Mouse (Mus musculus) heart, embryonic 11.5 days (tissue): Measurements from ENCODE around the gene Gm525. TPM values are rescaled to one million over a fixed set of nuclear protein-coding genes. Genes with fewer than 3 reads are reported as not detected.
"Not testable (repeated sequence)": the region's sequence is repeated elsewhere in the genome, so short reads cannot be mapped to it uniquely, and the experiment has no call there.

Source experiments
- ATAC-seq: fragments of 200-750 bp; cut with Nextera tagmentation; replicated peaks from 2 replicates; pipeline ENCODE4 v1.8.0; 2017; ENCODE audit warnings: moderate library complexity; ENCODE audit not compliant: insufficient number of reproducible peaks, low FRiP score, low TSS enrichment
- H3K27ac ChIP-seq: fragments of 300-500 bp; sonication (generic); 2 replicates; pipeline ENCODE4 v1.5.1; 2014; ENCODE audit warnings: mild to moderate bottlenecking, low read depth, low read length
- H3K27me3 ChIP-seq: fragments of 300-500 bp; sonication (generic); 2 replicates; pipeline ENCODE4 v1.6.1; 2014; ENCODE audit warnings: mild to moderate bottlenecking, low read length, mixed read lengths; ENCODE audit not compliant: control insufficient read depth, insufficient read depth
- H3K36me3 ChIP-seq: fragments of 300-500 bp; sonication (generic); 2 replicates; pipeline ENCODE4 v1.6.1; 2014; ENCODE audit warnings: mild to moderate bottlenecking, low read length, moderate library complexity, mixed read lengths; ENCODE audit not compliant: control insufficient read depth, insufficient read depth
- H3K4me1 ChIP-seq: fragments of 300-500 bp; sonication (generic); 2 replicates; pipeline ENCODE4 v1.6.1; 2014; ENCODE audit warnings: low read length; ENCODE audit not compliant: control insufficient read depth, insufficient read depth
- H3K4me2 ChIP-seq: fragments of 300-500 bp; sonication (generic); 2 replicates; pipeline ENCODE4 v1.6.1; 2014; ENCODE audit warnings: mild to moderate bottlenecking, moderate library complexity
- H3K4me3 ChIP-seq: fragments of 300-500 bp; sonication (generic); 2 replicates; pipeline ENCODE4 v1.5.1; 2014; ENCODE audit warnings: low read depth, low read length
- H3K9ac ChIP-seq: fragments of 300-500 bp; sonication (generic); 2 replicates; pipeline ENCODE4 v1.6.1; 2014; ENCODE audit warnings: mild to moderate bottlenecking, low read depth, low read length, moderate library complexity
- H3K9me3 ChIP-seq: fragments of 300-500 bp; sonication (generic); replicated peaks from 2 replicates; pipeline ENCODE4 v1.6.1; 2016; ENCODE audit warnings: low read length; ENCODE audit not compliant: control insufficient read depth
- WGBS: fragments of 180-500 bp; shearing (Covaris S2); extraction: QIAGEN DNeasy Blood & Tissue Kit; methylation state at CpG from one replicate; pipeline ENCODE4 v1.1.7; 2014; ENCODE audit not compliant: insufficient replicate concordance; 5-methylcytosine and 5-hydroxymethylcytosine counted together
- polyA plus RNA-seq: library from polyadenylated mRNA; unstranded; fragments of >200 nt; fragmentation: Nextera tagmentation; extraction: Ambion mirVana; gene quantifications from 2 replicates; pipeline ENCODE4 v1.2.1, GENCODE M21; 2014

Gene Gm525
- polyA plus RNA-seq, 1 experiment from 2014 or later = not detected

- Histone ChIP-seq H3K4me1 (no peaks in the 10 kb centered on the region), H3K36me3 (peaks cover 4% of the 10 kb centered on the region; the same call in 1 of the 2 replicates), H3K9ac (no peak overlapping the region), H3K27ac (no peak overlapping the region), H3K4me2 (no peak overlapping the region), H3K4me3 (no peak overlapping the region), H3K27me3 (no peaks in the 10 kb centered on the region), H3K9me3 (no peaks in the 10 kb centered on the region)
- WGBS = 78% methylated on average over 3 of the region's 3 CpGs
- ATAC-seq = no peak
Observed at GRCm38 (mm10) chr11:89035552-89035951, 38.1 kb upstream of the Gm525 start.

GRCm38 (mm10) chr11:89038496-89038895 lies 35.1 kb upstream of the Gm525 start:
- 91% methylated on average over 6 of the region's 6 CpGs for WGBS
- H3K36me3 ChIP-seq = peaks cover 12% of the 10 kb centered on the region; the same call in 1 of the 2 replicates

GRCm38 (mm10) chr11:89039325-89039724 lies 34.3 kb upstream of the Gm525 start:
- 24% methylated on average over 3 of the region's 3 CpGs for whole genome bisulfite sequencing
- Histone ChIP-seq H3K9ac (no peak overlapping the region), H3K4me3 (no peak overlapping the region), H3K9me3 (no peaks in the 10 kb centered on the region), H3K4me2 (no peak overlapping the region), H3K27me3 (no peaks in the 10 kb centered on the region), H3K36me3 (peaks cover 12% of the 10 kb centered on the region), H3K27ac (no peak overlapping the region), H3K4me1 (no peaks in the 10 kb centered on the region)
- ATAC-seq = no peak

More at GRCm38 (mm10) chr11:89038496-89038895, 35.1 kb upstream of the Gm525 start:
- no peak overlapping the region for H3K27ac ChIP-seq
- H3K4me3 ChIP-seq = no peak overlapping the region
- no peaks in the 10 kb centered on the region for H3K4me1 ChIP-seq
- no peaks in the 10 kb centered on the region for H3K27me3 ChIP-seq
- ATAC-seq = no peak
- H3K9me3 ChIP-seq = no peaks in the 10 kb centered on the region
- H3K9ac ChIP-seq = no peak overlapping the region
- no peak overlapping the region for H3K4me2 ChIP-seq

- not testable (repeated sequence) for H3K4me1 ChIP-seq, ATAC-seq, H3K4me3 ChIP-seq, H3K27ac ChIP-seq, H3K27me3 ChIP-seq, H3K4me2 ChIP-seq, H3K9ac ChIP-seq, H3K9me3 ChIP-seq
- 85% methylated on average over 6 of the region's 7 CpGs for WGBS
- peaks cover 26% of the 10 kb centered on the region for H3K36me3 ChIP-seq
Observed at GRCm38 (mm10) chr11:89041073-89041472, 32.6 kb upstream of the Gm525 start.

- Histone ChIP-seq H3K9me3 (no peaks in the 10 kb centered on the region), H3K27ac (no peak overlapping the region), H3K4me3 (no peak overlapping the region), H3K4me2 (no peak overlapping the region), H3K4me1 (no peaks in the 10 kb centered on the region), H3K36me3 (peaks cover 35% of the 10 kb centered on the region), H3K27me3 (no peaks in the 10 kb centered on the region), H3K9ac (no peak overlapping the region)
- WGBS = 89% methylated on average over 7 of the region's 7 CpGs
- ATAC-seq = no peak
Observed at GRCm38 (mm10) chr11:89043046-89043445, 30.6 kb upstream of the Gm525 start.

GRCm38 (mm10) chr11:89045501-89045900 lies 28.1 kb upstream of the Gm525 start:
- not testable (repeated sequence) for ATAC-seq

GRCm38 (mm10) chr11:89046021-89046420 lies 27.6 kb upstream of the Gm525 start:
- Histone ChIP-seq H3K9ac (no peak overlapping the region), H3K36me3 (peaks cover 29% of the 10 kb centered on the region), H3K27ac (no peak overlapping the region), H3K4me2 (no peak overlapping the region), H3K9me3 (no peaks in the 10 kb centered on the region), H3K4me1 (no peaks in the 10 kb centered on the region), H3K4me3 (no peak overlapping the region), H3K27me3 (no peaks in the 10 kb centered on the region)
- 84% methylated on average over 3 of the region's 3 CpGs for WGBS
- ATAC-seq = no peak

More at GRCm38 (mm10) chr11:89045501-89045900, 28.1 kb upstream of the Gm525 start:
- 91% methylated on average over 3 of the region's 3 CpGs for WGBS
- H3K4me2 ChIP-seq, H3K4me3 ChIP-seq, H3K4me1 ChIP-seq, H3K9me3 ChIP-seq, H3K27ac ChIP-seq, H3K27me3 ChIP-seq, H3K9ac ChIP-seq: not testable (repeated sequence)
- peaks cover 32% of the 10 kb centered on the region for H3K36me3 ChIP-seq

GRCm38 (mm10) chr11:89051767-89052166 lies 21.9 kb upstream of the Gm525 start:
- Histone ChIP-seq H3K4me1 (peaks cover 9% of the 10 kb centered on the region), H3K36me3 (peaks cover 8% of the 10 kb centered on the region), H3K4me2 (no peak overlapping the region), H3K9ac (no peak overlapping the region), H3K4me3 (no peak overlapping the region), H3K9me3 (no peaks in the 10 kb centered on the region), H3K27ac (no peak overlapping the region), H3K27me3 (no peaks in the 10 kb centered on the region)
- 81% methylated on average over 6 of the region's 6 CpGs for WGBS
- ATAC-seq = no peak

GRCm38 (mm10) chr11:89055931-89056690 lies 17.5 kb upstream of the Gm525 start:
- Histone ChIP-seq H3K4me2 (peak overlapping the region; percentile 48), H3K27ac (peak overlapping the region; percentile 65)

More at GRCm38 (mm10) chr11:89055931-89056690, 17.5 kb upstream of the Gm525 start:
- Histone ChIP-seq H3K36me3 (no peaks in the 10 kb centered on the region), H3K9me3 (no peaks in the 10 kb centered on the region), H3K27me3 (no peaks in the 10 kb centered on the region), H3K4me3 (no peak overlapping the region), H3K9ac (no peak overlapping the region), H3K4me1 (peaks cover 21% of the 10 kb centered on the region)
- no peak for ATAC-seq
- 51% methylated on average over 13 of the region's 13 CpGs for WGBS
